Mouse (Mus musculus): Measurements from ENCODE around the gene Ccdc3. TPM values are rescaled to one million over a fixed set of nuclear protein-coding genes. Genes with fewer than 3 reads are reported as not detected.
A peak's percentile ranks its signal among the peaks of the same experiment; 100 is the strongest.
"Not testable (repeated sequence)": the region's sequence is repeated elsewhere in the genome, so short reads cannot be mapped to it uniquely, and the experiment has no call there.

Ccdc3 gene
- 12.1 and 12.4 TPM in 2 replicates for polyA plus RNA-seq (2015; fragmentation: Nextera tagmentation; extraction: Ambion mirVana)

DNA sequence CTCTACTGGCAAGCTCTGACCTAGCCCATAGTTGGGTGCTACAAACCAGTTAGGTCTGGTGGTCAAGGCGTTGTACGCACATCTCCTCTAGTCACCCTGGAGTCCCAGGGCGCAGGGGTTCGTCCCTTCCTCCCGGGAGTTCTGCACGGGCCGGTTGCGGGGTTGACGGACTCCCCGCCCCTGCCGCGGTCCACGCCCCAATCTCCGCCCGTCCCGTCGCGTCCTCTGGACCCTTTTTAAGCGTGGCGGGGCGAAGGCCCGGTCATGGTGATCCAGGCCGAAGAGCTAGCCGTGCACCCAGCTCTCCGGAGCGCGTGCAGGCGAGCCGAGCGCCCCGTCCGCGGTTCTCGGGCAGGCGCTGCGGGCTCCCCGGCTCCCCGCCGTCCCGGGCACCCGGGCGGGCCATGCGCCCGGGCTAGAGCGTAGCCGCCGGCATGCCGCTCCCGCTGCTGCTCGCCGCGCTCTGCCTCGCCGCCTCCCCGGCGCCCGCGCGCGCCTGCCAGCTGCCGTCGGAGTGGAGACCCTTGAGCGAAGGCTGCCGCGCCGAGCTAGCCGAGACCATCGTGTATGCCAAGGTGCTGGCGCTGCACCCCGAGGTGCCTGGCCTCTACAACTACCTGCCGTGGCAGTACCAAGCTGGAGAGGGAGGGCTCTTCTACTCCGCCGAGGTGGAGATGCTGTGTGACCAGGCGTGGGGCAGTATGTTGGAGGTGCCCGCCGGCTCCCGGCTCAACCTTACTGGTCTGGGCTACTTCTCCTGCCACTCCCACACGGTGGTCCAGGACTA lies at the start of gene Ccdc3:
Ccdc3 (plus strand) TSS at position 277 of the 787 bp plus-strand sequence.
- Histone ChIP-seq H3K9me3 (replicated peaks; ENCODE audit: low read length) (no peaks in the 10 kb centered on the region), H3K27me3 (ENCODE audit: insufficient read depth, low read length) (0 out of 2 replicates have a peak, but pooled peaks cover 6% of the 10 kb centered on the region), H3K9ac (ENCODE audit: low read depth, low read length) (peak within 1 kb of the TSS; percentile 64), H3K4me3 (replicated peaks; ENCODE audit: low read depth, low read length) (peak within 1 kb of the TSS; percentile 55), H3K36me3 (ENCODE audit: insufficient read depth, low read length) (no peaks in the 10 kb centered on the region), H3K4me2 (ENCODE audit: low read length) (peak within 1 kb of the TSS; percentile 83), H3K27ac (no peak within 1 kb of the TSS), H3K4me1 (replicated peaks; ENCODE audit: insufficient read depth, low read length) (no peaks in the 10 kb centered on the region)
- under 1% methylated on average over 75 of the region's 78 CpGs for WGBS
- DNase-seq (ENCODE audit: low spot score), result no peak
- ATAC-seq (replicated peaks; ENCODE audit: low FRiP score, low read depth), result peak; percentile 44
- no peak for TF ChIP-seq CTCF (IDR thresholded peaks at IDR 0.05; ENCODE audit: low read depth)

- not testable (repeated sequence) for H3K9ac ChIP-seq (ENCODE audit: low read depth, low read length); H3K27me3 ChIP-seq (ENCODE audit: insufficient read depth, low read length); H3K4me3 ChIP-seq (replicated peaks; ENCODE audit: low read depth, low read length); H3K27ac ChIP-seq; H3K4me1 ChIP-seq (replicated peaks; ENCODE audit: insufficient read depth, low read length); ATAC-seq (replicated peaks; ENCODE audit: low FRiP score, low read depth); H3K9me3 ChIP-seq (replicated peaks; ENCODE audit: low read length); H3K4me2 ChIP-seq (ENCODE audit: low read length); H3K36me3 ChIP-seq (ENCODE audit: insufficient read depth, low read length)
- peak; percentile 70 for TF ChIP-seq CTCF (IDR thresholded peaks at IDR 0.05; ENCODE audit: low read depth)
- WGBS, result 73% methylated on average over 4 of the region's 4 CpGs
- peak; percentile 67 for DNase-seq (ENCODE audit: low spot score)
These were observed 47.2 kb upstream of the Ccdc3 start for GRCm38 (mm10) chr2:5090385-5090784.

DNA sequence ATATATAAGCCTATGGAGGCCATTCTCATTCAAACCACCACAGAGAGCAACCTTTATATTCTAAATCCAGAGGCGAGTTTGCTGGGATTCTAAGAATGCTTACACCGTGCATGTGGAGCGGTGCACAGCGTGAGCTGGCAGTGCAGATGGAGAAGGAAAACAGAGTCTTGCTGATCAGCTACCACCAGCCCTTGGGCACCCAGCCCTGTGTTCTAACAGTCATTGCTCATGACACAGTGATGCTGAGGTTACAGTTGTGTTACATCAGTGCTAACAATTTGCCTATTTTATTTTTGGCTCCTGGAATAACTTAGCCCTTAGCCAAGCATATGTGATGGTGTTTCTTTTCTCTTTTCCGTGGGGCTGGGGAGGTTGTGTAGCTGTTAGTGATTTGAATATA lies 42.7 kb upstream of the Ccdc3 start:
- no peak for TF ChIP-seq CTCF (IDR thresholded peaks at IDR 0.05; ENCODE audit: low read depth)
- Histone ChIP-seq H3K9me3 (replicated peaks; ENCODE audit: low read length) (no peaks in the 10 kb centered on the region), H3K4me3 (replicated peaks; ENCODE audit: low read depth, low read length) (no peak overlapping the region), H3K27ac (no peak overlapping the region), H3K4me2 (ENCODE audit: low read length) (no peak overlapping the region), H3K36me3 (ENCODE audit: insufficient read depth, low read length) (no peaks in the 10 kb centered on the region), H3K27me3 (ENCODE audit: insufficient read depth, low read length) (no peaks in the 10 kb centered on the region), H3K4me1 (replicated peaks; ENCODE audit: insufficient read depth, low read length) (0 out of 2 replicates have a peak, but pooled peaks cover 7% of the 10 kb centered on the region), H3K9ac (ENCODE audit: low read depth, low read length) (no peak overlapping the region)
- WGBS, result 92% methylated on average over 5 of the region's 5 CpGs
- DNase-seq (ENCODE audit: low spot score) (no peak), ATAC-seq (replicated peaks; ENCODE audit: low FRiP score, low read depth) (no peak)

DNA sequence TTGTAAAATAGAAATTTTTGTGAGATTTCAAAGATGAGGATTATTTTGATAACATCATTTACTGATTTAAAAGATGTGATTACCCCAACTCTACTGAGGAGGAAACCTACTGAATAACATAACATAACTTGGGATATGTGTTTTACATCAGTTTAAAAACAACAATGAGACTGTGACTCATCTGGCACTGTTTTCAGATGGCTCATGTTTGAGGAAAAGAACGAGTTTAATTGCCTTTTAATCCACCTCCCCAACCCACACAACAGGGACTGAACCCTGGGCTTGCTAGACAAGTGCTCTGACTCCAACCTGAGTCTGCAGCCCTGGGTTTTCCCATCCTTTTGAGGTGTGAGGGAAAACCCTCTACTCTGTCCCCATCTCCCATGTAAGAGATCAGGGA lies 42.3 kb upstream of the Ccdc3 start:
- TF ChIP-seq CTCF (IDR thresholded peaks at IDR 0.05; ENCODE audit: low read depth), result no peak
- Histone ChIP-seq H3K27ac (no peak overlapping the region), H3K4me1 (replicated peaks; ENCODE audit: insufficient read depth, low read length) (0 out of 2 replicates have a peak, but pooled peaks cover 7% of the 10 kb centered on the region), H3K4me3 (replicated peaks; ENCODE audit: low read depth, low read length) (no peak overlapping the region), H3K9ac (ENCODE audit: low read depth, low read length) (no peak overlapping the region), H3K27me3 (ENCODE audit: insufficient read depth, low read length) (no peaks in the 10 kb centered on the region), H3K36me3 (ENCODE audit: insufficient read depth, low read length) (no peaks in the 10 kb centered on the region), H3K4me2 (ENCODE audit: low read length) (no peak overlapping the region), H3K9me3 (replicated peaks; ENCODE audit: low read length) (no peaks in the 10 kb centered on the region)
- DNase-seq (ENCODE audit: low spot score), result no peak
- WGBS, result 14% methylated on average over 1 of the region's 1 CpGs
- no peak for ATAC-seq (replicated peaks; ENCODE audit: low FRiP score, low read depth)

DNA sequence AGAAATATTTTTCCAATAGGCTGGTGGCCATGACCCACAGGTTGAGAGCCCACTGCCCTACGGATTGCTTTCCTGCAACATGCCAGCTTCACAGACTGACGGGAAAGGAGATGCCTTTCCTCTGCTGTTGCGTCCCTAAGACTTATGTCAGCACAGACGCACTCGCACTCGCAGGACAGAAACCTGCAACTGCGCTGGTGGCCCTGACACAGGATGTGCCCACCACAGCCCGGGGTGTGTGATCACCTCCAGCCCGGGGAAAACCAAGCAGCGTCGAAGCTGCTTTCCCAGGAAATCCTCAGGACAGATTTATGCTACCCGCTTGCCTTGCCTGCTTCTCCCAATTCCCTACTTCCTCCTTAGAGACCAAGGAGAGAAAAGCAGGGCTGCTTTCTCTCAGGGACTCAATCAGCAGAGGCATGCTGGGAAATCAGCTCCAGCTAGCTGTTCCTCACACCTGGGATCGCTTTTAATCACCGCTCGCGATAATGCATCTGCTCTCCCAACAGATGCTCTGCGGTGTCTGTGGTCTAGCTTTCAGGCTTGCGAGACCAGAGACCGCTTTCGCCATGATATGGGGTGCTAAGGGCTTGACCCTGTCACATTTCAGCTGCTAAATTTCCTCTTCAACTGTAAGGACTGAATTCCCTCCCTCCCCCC lies 39.7 kb upstream of the Ccdc3 start:
- TF ChIP-seq CTCF (IDR thresholded peaks at IDR 0.05; ENCODE audit: low read depth), result no peak
- WGBS, result 15% methylated on average over 20 of the region's 20 CpGs
- H3K27ac ChIP-seq, result no peak overlapping the region
- peak overlapping the region; percentile 10; the same call in 1 of the 2 replicates for H3K4me3 ChIP-seq (replicated peaks; ENCODE audit: low read depth, low read length)
- peak overlapping the region; percentile 25; the same call in 1 of the 2 replicates for H3K9ac ChIP-seq (ENCODE audit: low read depth, low read length)
- no peaks in the 10 kb centered on the region for H3K36me3 ChIP-seq (ENCODE audit: insufficient read depth, low read length)
- H3K4me2 ChIP-seq (ENCODE audit: low read length), result peak overlapping the region; percentile 62
- DNase-seq (ENCODE audit: low spot score) (peak; percentile 60), ATAC-seq (replicated peaks; ENCODE audit: low FRiP score, low read depth) (no peak)
- 0 out of 2 replicates have a peak, but pooled peaks cover 7% of the 10 kb centered on the region for H3K4me1 ChIP-seq (replicated peaks; ENCODE audit: insufficient read depth, low read length)
- no peaks in the 10 kb centered on the region for H3K27me3 ChIP-seq (ENCODE audit: insufficient read depth, low read length)
- H3K9me3 ChIP-seq (replicated peaks; ENCODE audit: low read length), result no peaks in the 10 kb centered on the region

DNA sequence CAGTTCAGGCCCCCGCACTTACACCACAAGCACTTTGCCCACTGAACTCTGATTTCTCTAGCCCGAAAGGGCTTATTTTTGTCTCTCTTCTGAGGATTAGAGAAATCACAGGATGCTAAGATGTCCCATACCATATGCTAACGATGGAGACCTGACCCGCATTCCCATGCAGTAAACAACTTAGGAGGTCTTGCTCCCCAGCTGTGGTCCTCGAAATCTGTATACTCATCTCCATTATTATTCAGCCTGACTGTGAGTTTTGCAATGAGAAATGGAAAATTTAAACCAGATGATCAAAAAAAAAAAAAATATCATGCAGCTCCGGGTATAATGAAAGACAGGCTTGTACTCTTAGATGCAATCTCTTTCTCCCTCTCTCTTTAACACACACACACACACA lies 38.4 kb upstream of the Ccdc3 start:
- Histone ChIP-seq H3K4me2 (ENCODE audit: low read length) (no peak overlapping the region), H3K27me3 (ENCODE audit: insufficient read depth, low read length) (no peaks in the 10 kb centered on the region), H3K4me3 (replicated peaks; ENCODE audit: low read depth, low read length) (no peak overlapping the region), H3K4me1 (replicated peaks; ENCODE audit: insufficient read depth, low read length) (0 out of 2 replicates have a peak, but pooled peaks cover 7% of the 10 kb centered on the region), H3K27ac (no peak overlapping the region), H3K9me3 (replicated peaks; ENCODE audit: low read length) (no peaks in the 10 kb centered on the region), H3K36me3 (ENCODE audit: insufficient read depth, low read length) (no peaks in the 10 kb centered on the region), H3K9ac (ENCODE audit: low read depth, low read length) (no peak overlapping the region)
- 82% methylated on average over 6 of the region's 6 CpGs for whole genome bisulfite sequencing
- DNase-seq (ENCODE audit: low spot score), result no peak
- no peak for ATAC-seq (replicated peaks; ENCODE audit: low FRiP score, low read depth)
- no peak for TF ChIP-seq CTCF (IDR thresholded peaks at IDR 0.05; ENCODE audit: low read depth)

Measured in kidney, postnatal 0 days (tissue).